Mouse (Mus musculus) c-Kit-positive CD71-positive TER-119-negative erythroid progenitor cells, embryonic 14.5 days (primary cell): Measurements from ENCODE around the gene Gm49395.

ENCODE experiments used
- DNase-seq: peaks from one replicate; pipeline ENCODE4 v3.0.0-alpha.2; 2013; ENCODE audit warnings: low read depth

The Gm49395 gene

DNA sequence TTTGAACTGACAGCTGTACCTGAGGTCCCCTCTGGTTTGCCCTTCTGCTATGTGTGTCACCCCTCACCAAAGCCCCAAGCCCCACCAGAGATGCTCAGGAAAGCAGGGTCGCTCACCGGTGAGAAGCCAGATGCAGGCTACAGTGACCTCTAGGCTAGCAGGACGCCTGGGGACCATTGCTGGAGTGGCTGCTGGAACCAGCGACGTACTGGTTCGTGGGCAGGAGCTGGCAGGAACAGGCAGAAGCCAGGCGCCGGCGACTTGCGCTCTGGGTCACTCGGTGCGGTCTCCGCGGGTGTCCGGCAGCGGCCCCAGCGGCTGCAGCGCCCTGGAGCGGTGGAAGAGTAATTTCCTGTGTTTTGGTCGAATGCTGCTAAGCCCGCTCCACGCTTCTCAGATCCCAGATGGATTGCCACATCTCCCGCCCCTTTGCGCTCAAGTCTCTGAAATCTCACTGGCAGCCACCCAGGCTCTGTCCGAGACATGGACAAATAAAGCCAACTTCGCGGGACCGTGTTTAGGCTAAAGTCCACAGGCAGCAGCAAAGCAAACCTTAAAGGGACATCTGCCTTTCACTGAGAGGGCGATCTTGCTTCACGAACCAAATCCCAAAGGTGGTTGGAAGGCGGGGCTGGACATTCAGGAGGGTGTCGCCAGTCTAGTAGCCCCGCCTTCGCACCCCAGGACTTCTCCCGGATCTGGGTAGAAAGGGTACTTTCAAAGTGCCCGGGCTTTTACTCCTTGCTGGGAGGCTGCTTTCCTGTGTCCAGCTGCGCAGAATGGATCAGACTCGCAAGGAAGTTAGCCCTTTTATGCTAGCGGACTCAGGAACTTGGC is at the start of gene Gm49395, which contains the start of gene Itga1:
TSS of gene Gm49395 (minus strand) at position 567 of the 837 bp plus-strand sequence.
TSS of gene Itga1 (minus strand) at position 610 of the 837 bp plus-strand sequence.
- no peak for DNase-seq

GRCm38 (mm10) chr13:115150602-115151001 is 48.9 kb upstream of the Gm49395 start:
- DNase-seq, result no peak

- DNase-seq, result no peak
Observed at GRCm38 (mm10) chr13:115149849-115150248, 48.1 kb upstream of the Gm49395 start.

GRCm38 (mm10) chr13:115143575-115143974 is 41.9 kb upstream of the Gm49395 start:
- no peak for DNase-seq

GRCm38 (mm10) chr13:115142066-115142465 is 40.3 kb upstream of the Gm49395 start:
- DNase-seq, result no peak

GRCm38 (mm10) chr13:115138513-115138912 is 36.8 kb upstream of the Gm49395 start:
- DNase-seq, result no peak

DNA sequence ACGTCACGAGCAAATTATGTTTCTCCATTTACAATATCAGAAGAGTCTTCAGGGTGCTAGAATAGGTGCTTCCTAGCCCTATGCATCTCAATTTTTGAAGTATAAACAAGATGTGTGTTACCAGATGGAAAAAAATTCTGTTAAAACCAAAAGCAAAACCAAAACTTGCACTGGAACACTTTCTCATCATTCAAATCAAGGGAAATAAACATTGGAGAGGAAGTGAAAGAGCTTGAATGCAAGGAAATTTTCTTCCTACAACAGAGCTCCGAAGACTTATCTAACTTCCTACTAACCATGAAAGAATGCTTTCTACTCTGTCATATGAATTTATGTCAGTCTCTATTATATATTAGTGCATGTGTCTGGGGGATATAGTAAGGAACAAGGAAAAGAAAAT is 35.0 kb upstream of the Gm49395 start:
- no peak for DNase-seq

GRCm38 (mm10) chr13:115132435-115132834 is 30.7 kb upstream of the Gm49395 start:
- DNase-seq, result no peak

DNA sequence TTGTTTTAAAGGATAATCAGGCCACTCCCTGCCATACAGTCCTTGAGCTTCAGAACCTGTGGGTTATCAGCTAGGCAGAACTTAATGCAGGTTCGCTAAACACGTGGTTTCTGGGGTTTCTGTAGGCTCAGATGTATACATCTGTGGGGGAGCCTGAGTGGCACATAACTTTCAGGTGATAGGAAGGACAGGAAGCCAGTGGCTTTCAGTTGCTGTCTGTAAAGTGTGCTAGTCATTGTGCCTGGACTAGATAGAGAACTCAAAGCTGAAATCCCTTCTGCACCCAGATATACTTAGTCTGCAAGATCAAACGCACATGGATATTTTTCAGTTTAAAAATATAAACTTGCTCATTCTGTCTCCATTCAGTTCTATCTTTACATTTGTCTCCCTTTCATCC is 29.7 kb upstream of the Gm49395 start:
- DNase-seq, result no peak

DNA sequence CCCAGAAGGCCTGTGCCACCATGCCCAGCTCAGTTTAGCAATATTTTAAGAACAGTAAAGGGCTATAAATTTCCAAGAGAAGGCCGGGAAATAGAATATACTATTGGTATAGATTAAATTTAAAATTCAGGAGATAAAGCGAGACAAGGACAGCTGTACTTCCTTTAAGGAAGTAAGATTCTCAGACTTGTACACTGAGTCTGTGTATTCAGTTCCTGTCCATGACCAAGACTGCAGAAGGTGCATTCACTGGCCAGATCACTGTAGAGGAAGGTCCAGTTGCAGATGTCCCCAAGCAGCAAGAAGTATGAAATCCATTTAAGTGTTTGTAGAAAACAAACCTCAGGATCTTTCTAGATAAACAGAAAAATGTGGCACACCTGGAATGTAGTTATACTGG is 28.3 kb upstream of the Gm49395 start:
- DNase-seq, result no peak

- no peak for DNase-seq
Observed at GRCm38 (mm10) chr13:115127826-115128225, 26.1 kb upstream of the Gm49395 start.

DNA sequence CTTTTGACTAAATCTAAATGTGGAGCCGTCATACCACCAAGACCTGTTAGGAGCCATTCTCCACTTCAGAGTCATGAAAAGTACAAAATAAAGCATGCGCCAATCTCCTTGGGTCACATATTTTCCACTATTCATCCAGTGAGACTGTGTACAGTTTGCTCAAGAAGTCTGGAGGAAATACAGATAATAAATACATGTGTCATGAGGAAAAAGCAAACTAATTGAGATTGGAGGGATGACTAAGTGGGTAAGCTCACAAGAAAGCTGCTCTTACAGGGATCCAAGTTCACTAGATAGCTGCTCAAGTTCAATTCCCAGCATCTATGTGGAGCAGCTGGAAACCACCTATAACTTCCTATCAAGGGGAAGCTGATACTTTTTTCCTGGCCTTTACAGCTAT is 24.8 kb upstream of the Gm49395 start:
- DNase-seq, result no peak

- no peak for DNase-seq
Observed at GRCm38 (mm10) chr13:115125130-115125529, 23.4 kb upstream of the Gm49395 start.

DNA sequence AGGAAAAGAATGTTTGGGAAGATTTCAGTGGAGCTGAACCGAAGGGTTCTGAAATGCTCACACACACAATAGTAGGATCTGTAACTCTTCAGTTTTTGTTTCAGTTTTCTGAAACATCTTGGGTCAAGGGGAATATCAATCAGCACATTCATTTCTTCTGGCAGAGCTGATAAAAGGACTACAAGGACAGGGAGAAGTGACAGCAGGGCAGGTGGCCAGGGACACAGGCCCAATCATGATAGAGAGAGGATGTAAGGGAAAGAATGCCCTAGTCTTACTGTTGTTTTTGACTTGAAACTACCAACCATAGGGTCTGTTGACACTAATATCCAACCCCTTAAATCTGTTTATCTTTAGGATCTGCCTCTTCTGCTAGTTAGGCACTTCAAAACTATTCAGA is 22.8 kb upstream of the Gm49395 start:
- no peak for DNase-seq

GRCm38 (mm10) chr13:115118756-115119155 is 17.0 kb upstream of the Gm49395 start:
- no peak for DNase-seq

DNA sequence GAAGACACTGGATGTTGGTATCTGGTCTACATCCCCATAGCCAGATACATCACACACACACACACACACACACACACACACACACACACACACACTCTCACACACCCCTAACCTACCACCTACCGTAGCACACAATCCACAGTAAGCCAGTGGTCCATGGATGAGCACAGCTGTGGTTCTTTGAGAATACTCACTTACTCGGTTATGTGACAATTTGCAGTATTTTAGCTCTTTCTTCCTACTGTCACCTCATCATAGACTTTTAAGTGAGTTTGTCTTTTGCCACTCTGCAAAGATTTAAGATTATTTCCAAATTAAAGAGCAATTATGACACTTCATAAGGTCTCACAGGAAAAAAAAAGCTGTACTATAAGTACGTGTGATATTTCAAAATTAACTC is 16.5 kb upstream of the Gm49395 start:
- DNase-seq, result no peak

DNA sequence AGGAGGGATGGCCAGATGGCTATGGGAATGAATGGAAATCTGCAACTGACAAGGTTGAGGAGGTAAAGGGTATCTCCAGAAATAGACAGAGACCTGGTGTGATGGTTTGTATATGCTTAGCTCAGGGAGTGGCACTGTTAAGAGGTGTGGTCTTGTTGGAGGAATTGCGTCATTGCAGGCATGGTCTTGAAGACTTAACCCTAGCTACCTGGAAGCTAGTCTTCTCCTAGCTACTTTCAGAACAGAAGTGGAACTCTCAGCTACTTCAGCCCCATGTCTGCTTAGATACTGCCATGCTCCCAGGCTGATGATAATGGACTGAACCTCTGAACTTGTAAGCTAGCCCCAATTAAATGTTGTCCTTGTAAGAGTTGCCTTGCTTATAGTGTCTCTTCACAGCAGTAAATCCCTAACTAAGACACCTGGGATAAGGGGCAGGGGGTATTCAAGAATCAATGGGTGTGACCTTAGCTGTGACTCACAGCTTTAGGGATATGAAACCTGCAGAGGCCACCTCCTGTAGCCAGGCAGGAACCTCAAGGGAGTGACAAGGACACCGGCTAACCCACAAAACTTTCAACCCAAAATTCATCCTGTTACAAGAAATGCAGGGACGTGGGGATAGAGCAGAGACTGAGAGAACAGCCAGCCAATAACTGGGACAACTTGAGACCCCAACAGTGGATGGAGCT is 15.4 kb upstream of the Gm49395 start:
- no peak for DNase-seq

GRCm38 (mm10) chr13:115109628-115110027 is 7.9 kb upstream of the Gm49395 start:
- no peak for DNase-seq

GRCm38 (mm10) chr13:115107436-115107835 is 5.7 kb upstream of the Gm49395 start:
- DNase-seq, result no peak

DNA sequence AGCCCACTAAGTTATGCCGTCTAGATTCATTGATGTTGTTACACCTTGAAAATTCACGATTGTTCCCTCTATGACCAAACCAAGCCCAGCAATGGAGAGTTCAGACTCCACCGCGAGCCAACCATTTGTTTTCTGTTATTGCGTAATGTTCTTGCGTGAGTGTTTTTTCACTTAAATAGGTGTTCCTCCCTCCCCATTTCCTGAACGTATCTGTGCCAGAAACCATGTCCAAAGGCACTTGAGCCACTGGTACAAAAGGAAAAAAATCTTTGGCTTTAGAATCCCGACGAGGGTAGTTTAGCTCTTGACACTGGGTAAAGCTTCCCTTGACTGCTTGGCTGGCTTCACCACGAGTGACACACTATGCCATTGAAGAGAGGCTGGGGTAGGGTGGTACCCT is 4.5 kb upstream of the Gm49395 start:
- no peak for DNase-seq

DNA sequence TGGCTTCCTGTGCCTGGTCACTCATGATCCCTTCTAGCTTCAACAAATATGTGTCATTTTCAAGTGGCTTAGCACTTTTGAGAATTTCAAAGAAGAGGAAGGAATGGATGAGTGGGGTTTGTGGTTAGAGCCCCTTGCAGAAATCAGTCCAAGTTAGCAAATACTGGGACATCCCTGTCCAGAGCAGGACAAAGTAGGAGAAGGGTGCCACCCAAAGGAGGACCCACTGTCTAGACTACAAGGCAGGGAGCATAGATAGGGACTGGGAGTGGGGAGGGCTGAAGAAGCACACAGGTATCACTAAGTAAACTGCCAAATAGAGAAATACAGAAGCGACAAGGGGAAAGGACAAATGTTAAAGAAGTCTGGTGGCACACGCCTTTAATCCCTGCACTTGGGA is 1.0 kb upstream of the Gm49395 start:
- no peak for DNase-seq

- DNase-seq, result no peak
Observed at GRCm38 (mm10) chr13:115100381-115101177, 1.1 kb downstream of the Gm49395 start.

- no peak for DNase-seq
Observed at GRCm38 (mm10) chr13:115099381-115099780, 2.3 kb downstream of the Gm49395 start.
